Mouse (Mus musculus): ENCODE results near the gene Ube2c. TPM values are rescaled to one million over a fixed set of nuclear protein-coding genes. Genes with fewer than 3 reads are reported as not detected.

Ube2c gene
- polyA plus RNA-seq, 1 experiment from 2014 or later, result 520 TPM

GRCm38 (mm10) chr2:164770279-164770678 is 581 bp downstream of the Ube2c start:
- peak; percentile 20 for DNase-seq (ENCODE audit: low spot score)
- peaks cover 3% of the 10 kb centered on the region; the same call in 1 of the 2 replicates for H3K4me1 ChIP-seq (replicated peaks; ENCODE audit: control insufficient read depth, insufficient read depth, low read length)
- no peaks in the 10 kb centered on the region for H3K27me3 ChIP-seq (ENCODE audit: control insufficient read depth, insufficient read depth, low read length)
- H3K36me3 ChIP-seq (ENCODE audit: control insufficient read depth, insufficient read depth, low read length), result 0 out of 2 replicates have a peak, but pooled peaks cover 3% of the 10 kb centered on the region
- H3K27ac ChIP-seq (ENCODE audit: low read depth, low read length), result peak overlapping the region; percentile 25; the same call in 1 of the 2 replicates
- no peak; the same call in 1 of the 2 replicates for ATAC-seq (ENCODE audit: low FRiP score)
- peak overlapping the region; percentile 91 for H3K9ac ChIP-seq (ENCODE audit: low read depth, low read length)
- WGBS, result 5% methylated on average over 15 of the region's 15 CpGs
- no peaks in the 10 kb centered on the region for H3K9me3 ChIP-seq (ENCODE audit: control insufficient read depth, low read length)
- peak overlapping the region; percentile 85 for H3K4me2 ChIP-seq (replicated peaks; ENCODE audit: low read depth, low read length)
- H3K4me3 ChIP-seq (ENCODE audit: low read depth, low read length), result peak overlapping the region; percentile 83

- Histone ChIP-seq H3K27ac (ENCODE audit: low read depth, low read length) (no peak overlapping the region), H3K4me2 (replicated peaks; ENCODE audit: low read depth, low read length) (peak overlapping the region; percentile 85)
Observed at GRCm38 (mm10) chr2:164771123-164771522, 1.4 kb downstream of the Ube2c start.

DNA sequence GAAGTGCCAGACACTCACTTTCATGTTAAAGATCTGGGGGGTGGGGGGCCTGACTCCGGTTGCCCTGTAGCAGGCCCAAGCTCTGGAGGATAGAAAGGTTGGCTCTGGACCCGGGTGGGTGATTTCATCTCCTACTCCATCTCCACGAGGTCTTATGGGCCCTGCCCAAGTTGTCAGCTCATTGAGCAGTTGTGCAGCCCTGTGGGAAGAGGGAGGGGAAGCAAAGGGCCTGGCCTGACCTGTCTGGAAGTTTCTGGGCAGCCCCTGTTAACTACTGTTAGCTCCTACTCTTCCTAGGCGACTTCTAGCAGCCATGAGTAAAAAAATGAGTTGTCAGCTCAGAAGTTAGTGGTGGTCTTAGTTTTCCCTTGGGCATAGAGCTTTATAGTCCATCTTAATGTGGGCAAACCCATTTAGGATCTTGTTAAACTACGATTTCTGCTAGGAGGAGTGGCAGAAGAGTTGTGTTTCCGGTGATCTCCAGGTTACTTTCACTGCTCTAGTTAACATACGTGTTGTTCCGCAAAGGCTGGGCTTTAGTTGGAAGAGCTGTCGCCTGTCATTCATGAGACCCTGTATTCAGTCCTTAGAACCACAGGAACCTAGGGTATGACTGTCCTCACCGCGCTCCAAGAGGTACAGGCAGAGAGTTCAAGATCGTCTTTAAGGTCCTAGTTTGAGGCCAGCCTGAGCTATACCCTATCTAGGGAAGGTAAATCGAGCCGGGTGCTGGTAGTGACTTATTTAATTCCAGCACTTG is 3.7 kb downstream of the Ube2c start:
- ATAC-seq (ENCODE audit: low FRiP score) (no peak), DNase-seq (ENCODE audit: low spot score) (no peak)
- Histone ChIP-seq H3K4me1 (replicated peaks; ENCODE audit: control insufficient read depth, insufficient read depth, low read length) (peaks cover 3% of the 10 kb centered on the region; the same call in 1 of the 2 replicates), H3K4me3 (ENCODE audit: low read depth, low read length) (no peak overlapping the region), H3K9me3 (ENCODE audit: control insufficient read depth, low read length) (no peaks in the 10 kb centered on the region), H3K9ac (ENCODE audit: low read depth, low read length) (no peak overlapping the region), H3K4me2 (replicated peaks; ENCODE audit: low read depth, low read length) (no peak overlapping the region), H3K36me3 (ENCODE audit: control insufficient read depth, insufficient read depth, low read length) (0 out of 2 replicates have a peak, but pooled peaks cover 3% of the 10 kb centered on the region), H3K27me3 (ENCODE audit: control insufficient read depth, insufficient read depth, low read length) (no peaks in the 10 kb centered on the region), H3K27ac (ENCODE audit: low read depth, low read length) (no peak overlapping the region)
- 81% methylated on average over 14 of the region's 14 CpGs for WGBS

More at GRCm38 (mm10) chr2:164771123-164771522, 1.4 kb downstream of the Ube2c start:
- 87% methylated on average over 8 of the region's 8 CpGs for WGBS
- peak overlapping the region; percentile 91 for H3K9ac ChIP-seq (ENCODE audit: low read depth, low read length)
- H3K9me3 ChIP-seq (ENCODE audit: control insufficient read depth, low read length), result no peaks in the 10 kb centered on the region
- H3K4me1 ChIP-seq (replicated peaks; ENCODE audit: control insufficient read depth, insufficient read depth, low read length), result peaks cover 3% of the 10 kb centered on the region; the same call in 1 of the 2 replicates
- H3K4me3 ChIP-seq (ENCODE audit: low read depth, low read length), result peak overlapping the region; percentile 83
- no peaks in the 10 kb centered on the region for H3K27me3 ChIP-seq (ENCODE audit: control insufficient read depth, insufficient read depth, low read length)
- ATAC-seq (ENCODE audit: low FRiP score), result no peak
- DNase-seq (ENCODE audit: low spot score), result no peak
- H3K36me3 ChIP-seq (ENCODE audit: control insufficient read depth, insufficient read depth, low read length), result 0 out of 2 replicates have a peak, but pooled peaks cover 3% of the 10 kb centered on the region

DNA sequence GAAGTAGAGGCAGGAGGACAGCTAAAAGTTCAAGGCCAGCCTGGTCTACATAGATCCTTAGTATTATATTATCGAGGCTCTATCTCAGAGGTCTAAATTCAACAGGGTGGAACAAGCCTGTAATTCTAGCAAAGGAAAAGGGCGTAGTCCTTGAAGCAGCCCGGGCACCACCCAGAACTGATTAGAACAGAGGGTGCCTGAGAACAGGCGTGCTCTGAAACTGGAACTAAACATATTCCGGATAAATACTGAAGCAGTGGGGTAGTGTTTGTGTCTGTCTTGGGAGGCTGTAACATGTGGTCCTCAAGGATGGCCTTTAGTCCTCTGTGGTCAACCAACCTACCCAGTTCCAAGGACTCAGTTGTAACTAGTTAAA is 4.3 kb downstream of the Ube2c start:
- Histone ChIP-seq H3K9ac (ENCODE audit: low read depth, low read length) (no peak overlapping the region), H3K9me3 (ENCODE audit: control insufficient read depth, low read length) (no peaks in the 10 kb centered on the region), H3K4me2 (replicated peaks; ENCODE audit: low read depth, low read length) (no peak overlapping the region), H3K4me3 (ENCODE audit: low read depth, low read length) (no peak overlapping the region), H3K27ac (ENCODE audit: low read depth, low read length) (no peak overlapping the region), H3K36me3 (ENCODE audit: control insufficient read depth, insufficient read depth, low read length) (0 out of 2 replicates have a peak, but pooled peaks cover 3% of the 10 kb centered on the region), H3K4me1 (replicated peaks; ENCODE audit: control insufficient read depth, insufficient read depth, low read length) (peaks cover 3% of the 10 kb centered on the region; the same call in 1 of the 2 replicates), H3K27me3 (ENCODE audit: control insufficient read depth, insufficient read depth, low read length) (no peaks in the 10 kb centered on the region)
- 89% methylated on average over 5 of the region's 5 CpGs for WGBS
- DNase-seq (ENCODE audit: low spot score) (no peak), ATAC-seq (ENCODE audit: low FRiP score) (no peak)

DNA sequence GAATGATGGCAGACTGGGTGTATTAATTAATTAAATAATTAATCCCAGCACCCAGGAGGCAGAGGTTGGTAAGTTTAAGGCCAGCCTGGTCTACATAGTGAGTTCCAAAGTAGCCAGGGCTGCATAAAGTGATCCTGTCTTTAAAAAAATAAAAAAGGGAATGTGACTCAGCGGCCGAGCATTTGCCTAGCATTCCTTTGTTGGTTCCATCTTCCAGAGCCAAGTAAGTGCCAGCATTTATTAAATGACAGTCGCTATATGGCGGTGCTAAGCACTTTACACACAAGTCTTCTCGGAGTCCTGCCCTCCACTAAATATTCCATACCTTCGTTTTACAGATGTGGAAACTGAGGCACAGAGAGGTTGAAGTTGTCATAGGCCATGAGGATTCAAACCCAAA is 6.4 kb downstream of the Ube2c start:
- H3K9ac ChIP-seq (ENCODE audit: low read depth, low read length), result no peak overlapping the region
- H3K27ac ChIP-seq (ENCODE audit: low read depth, low read length), result no peak overlapping the region
- H3K4me3 ChIP-seq (ENCODE audit: low read depth, low read length), result no peak overlapping the region
- ATAC-seq (ENCODE audit: low FRiP score) (no peak), DNase-seq (ENCODE audit: low spot score) (no peak)
- no peaks in the 10 kb centered on the region for H3K9me3 ChIP-seq (ENCODE audit: control insufficient read depth, low read length)
- no peak overlapping the region for H3K4me2 ChIP-seq (replicated peaks; ENCODE audit: low read depth, low read length)
- no peaks in the 10 kb centered on the region; the same call in 1 of the 2 replicates for H3K4me1 ChIP-seq (replicated peaks; ENCODE audit: control insufficient read depth, insufficient read depth, low read length)
- 0 out of 2 replicates have a peak, but pooled peaks cover 3% of the 10 kb centered on the region for H3K36me3 ChIP-seq (ENCODE audit: control insufficient read depth, insufficient read depth, low read length)
- WGBS, result 84% methylated on average over 6 of the region's 6 CpGs
- H3K27me3 ChIP-seq (ENCODE audit: control insufficient read depth, insufficient read depth, low read length), result no peaks in the 10 kb centered on the region

- H3K4me1 ChIP-seq (replicated peaks; ENCODE audit: control insufficient read depth, insufficient read depth, low read length), result no peaks in the 10 kb centered on the region
- H3K9ac ChIP-seq (ENCODE audit: low read depth, low read length), result no peak overlapping the region
- ATAC-seq (ENCODE audit: low FRiP score) (no peak), DNase-seq (ENCODE audit: low spot score) (no peak)
- H3K36me3 ChIP-seq (ENCODE audit: control insufficient read depth, insufficient read depth, low read length), result 0 out of 2 replicates have a peak, but pooled peaks cover 3% of the 10 kb centered on the region
- 69% methylated on average over 17 of the region's 17 CpGs for WGBS
- no peaks in the 10 kb centered on the region for H3K27me3 ChIP-seq (ENCODE audit: control insufficient read depth, insufficient read depth, low read length)
- no peaks in the 10 kb centered on the region for H3K9me3 ChIP-seq (ENCODE audit: control insufficient read depth, low read length)
- no peak overlapping the region for H3K27ac ChIP-seq (ENCODE audit: low read depth, low read length)
- no peak overlapping the region for H3K4me2 ChIP-seq (replicated peaks; ENCODE audit: low read depth, low read length)
- no peak overlapping the region for H3K4me3 ChIP-seq (ENCODE audit: low read depth, low read length)
Observed at GRCm38 (mm10) chr2:164776801-164777200, 7.1 kb downstream of the Ube2c start.

GRCm38 (mm10) chr2:164777246-164778014 is 7.7 kb downstream of the Ube2c start:
- H3K36me3 ChIP-seq (ENCODE audit: control insufficient read depth, insufficient read depth, low read length), result no peaks in the 10 kb centered on the region
- H3K27me3 ChIP-seq (ENCODE audit: control insufficient read depth, insufficient read depth, low read length), result no peaks in the 10 kb centered on the region
- H3K27ac ChIP-seq (ENCODE audit: low read depth, low read length), result no peak overlapping the region
- DNase-seq (ENCODE audit: low spot score), result no peak
- H3K9me3 ChIP-seq (ENCODE audit: control insufficient read depth, low read length), result no peaks in the 10 kb centered on the region
- ATAC-seq (ENCODE audit: low FRiP score), result no peak
- WGBS, result 84% methylated on average over 30 of the region's 30 CpGs
- H3K4me3 ChIP-seq (ENCODE audit: low read depth, low read length), result no peak overlapping the region
- H3K4me1 ChIP-seq (replicated peaks; ENCODE audit: control insufficient read depth, insufficient read depth, low read length), result no peaks in the 10 kb centered on the region
- no peak overlapping the region for H3K9ac ChIP-seq (ENCODE audit: low read depth, low read length)
- H3K4me2 ChIP-seq (replicated peaks; ENCODE audit: low read depth, low read length), result no peak overlapping the region

- no peaks in the 10 kb centered on the region for H3K36me3 ChIP-seq (ENCODE audit: control insufficient read depth, insufficient read depth, low read length)
- ATAC-seq (ENCODE audit: low FRiP score) (no peak), DNase-seq (ENCODE audit: low spot score) (no peak)
- H3K9me3 ChIP-seq (ENCODE audit: control insufficient read depth, low read length), result no peaks in the 10 kb centered on the region
- H3K4me2 ChIP-seq (replicated peaks; ENCODE audit: low read depth, low read length), result no peak overlapping the region
- no peak overlapping the region for H3K4me3 ChIP-seq (ENCODE audit: low read depth, low read length)
- H3K27ac ChIP-seq (ENCODE audit: low read depth, low read length), result no peak overlapping the region
- no peak overlapping the region for H3K9ac ChIP-seq (ENCODE audit: low read depth, low read length)
- H3K4me1 ChIP-seq (replicated peaks; ENCODE audit: control insufficient read depth, insufficient read depth, low read length), result no peaks in the 10 kb centered on the region
- 89% methylated on average over 11 of the region's 11 CpGs for WGBS
- H3K27me3 ChIP-seq (ENCODE audit: control insufficient read depth, insufficient read depth, low read length), result no peaks in the 10 kb centered on the region
Observed at GRCm38 (mm10) chr2:164778015-164778287, 8.3 kb downstream of the Ube2c start.

Measured in hindbrain, embryonic 11.5 days (tissue).